Mouse (Mus musculus): ENCODE data around the gene Mesd. TPM values are rescaled to one million over a fixed set of nuclear protein-coding genes. Genes with fewer than 3 reads are reported as not detected.

Mesd gene
- total RNA-seq, 2 experiments from 2014 or later = 48.7 to 53.7 TPM

DNA sequence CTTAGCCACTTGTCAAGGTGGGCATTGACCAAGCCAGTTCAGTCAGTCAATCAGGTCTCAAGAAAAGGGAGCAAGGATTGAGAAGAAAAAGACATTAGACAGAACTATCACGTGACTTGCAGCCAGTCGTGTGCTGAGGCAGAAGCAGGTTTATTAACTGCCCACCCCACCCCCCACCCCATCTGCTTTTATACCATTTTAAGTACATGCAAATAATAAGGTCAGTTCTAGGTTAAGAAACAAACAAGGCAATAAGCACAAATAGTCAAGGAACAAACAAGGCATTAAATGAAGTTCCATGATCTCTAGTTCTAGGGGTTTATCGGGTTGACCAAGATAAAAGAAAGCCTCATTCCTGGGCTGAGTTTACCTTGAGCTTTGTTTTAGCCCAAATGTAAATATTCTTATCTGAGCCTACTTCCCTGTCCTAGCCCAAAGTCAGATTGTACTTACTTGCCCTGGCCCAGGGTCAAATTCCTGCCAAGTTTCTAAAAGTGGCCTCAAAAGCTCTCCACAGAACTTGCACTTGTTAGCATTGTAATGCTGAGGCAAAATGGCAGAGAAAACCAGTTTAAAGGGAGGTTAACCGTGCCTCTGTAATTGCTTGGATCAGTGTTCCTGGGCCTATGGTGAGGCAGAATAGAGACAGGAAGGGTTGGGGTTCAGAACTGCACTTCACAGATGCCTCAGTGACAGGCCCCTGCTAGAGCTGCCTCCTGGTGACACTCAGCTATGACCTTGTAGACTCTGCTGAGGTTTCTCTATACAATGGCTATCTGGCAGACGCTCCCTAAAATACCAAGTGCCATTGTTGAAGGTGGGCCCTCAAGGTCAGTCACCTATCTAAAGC is 18.3 kb downstream of the Mesd start:
- intact Hi-C loops (cut with DNase I) = no loop called here
- DNase-seq = no peak

- DNase-seq = no peak
- intact Hi-C loops (cut with DNase I) = no loop called here
Measured at GRCm38 (mm10) chr7:83904831-83905230, 20.6 kb downstream of the Mesd start.

DNA sequence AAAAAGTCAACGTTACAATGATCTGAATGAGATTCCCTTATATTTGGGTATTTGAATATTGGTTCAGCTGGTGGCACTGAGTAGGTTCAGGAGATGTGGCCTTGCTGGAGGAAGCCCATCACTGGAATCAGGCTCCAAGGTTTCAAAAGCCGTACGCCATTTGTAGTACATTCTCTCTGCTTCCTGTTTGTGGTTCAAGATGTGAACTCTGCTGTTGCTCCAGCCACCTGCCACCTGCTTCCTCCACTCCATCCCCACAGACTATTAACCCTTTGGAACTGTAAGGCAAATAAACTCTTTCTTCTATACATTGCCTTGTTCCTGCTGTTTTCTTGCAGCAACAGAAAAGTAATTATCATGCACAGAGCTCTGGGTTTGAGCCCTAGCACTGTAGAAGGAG is 27.6 kb downstream of the Mesd start:
- intact Hi-C loops (cut with DNase I) = no loop called here
- DNase-seq = no peak

DNA sequence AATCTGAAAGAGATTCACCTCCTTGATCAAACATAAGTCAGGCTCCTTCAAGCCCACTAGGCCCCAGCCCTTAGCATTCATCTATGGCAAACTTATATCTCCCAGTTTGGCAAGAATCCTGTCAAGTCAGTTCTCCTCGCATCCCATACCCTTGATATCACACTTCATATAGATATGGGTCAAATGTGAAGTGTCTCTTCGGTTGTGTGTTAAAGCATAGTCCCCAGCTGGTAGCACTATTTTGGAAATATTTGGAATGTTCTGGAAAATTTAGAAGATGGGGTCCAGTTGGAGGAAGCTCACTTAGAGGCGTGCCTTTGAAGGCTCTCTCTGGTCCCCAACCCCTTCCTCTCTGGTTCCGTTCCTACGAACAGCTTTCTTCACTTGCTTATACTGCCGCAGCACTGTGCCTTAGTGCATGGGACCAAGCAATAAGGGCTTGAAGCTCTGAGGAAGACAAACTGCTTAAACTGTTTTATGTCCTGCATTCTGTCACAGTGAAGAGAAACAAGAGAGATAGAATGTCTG is 29.2 kb downstream of the Mesd start:
- intact Hi-C loops (cut with DNase I) = no loop called here
- no peak for DNase-seq

- intact Hi-C loops (cut with DNase I) = loop anchor here (1.0 kb wide), 3 partner anchors 172 to 442 kb away; partner anchors contain the start of gene Cemip
- DNase-seq = no peak
Measured at GRCm38 (mm10) chr7:83913995-83914394, 29.7 kb downstream of the Mesd start.

DNA sequence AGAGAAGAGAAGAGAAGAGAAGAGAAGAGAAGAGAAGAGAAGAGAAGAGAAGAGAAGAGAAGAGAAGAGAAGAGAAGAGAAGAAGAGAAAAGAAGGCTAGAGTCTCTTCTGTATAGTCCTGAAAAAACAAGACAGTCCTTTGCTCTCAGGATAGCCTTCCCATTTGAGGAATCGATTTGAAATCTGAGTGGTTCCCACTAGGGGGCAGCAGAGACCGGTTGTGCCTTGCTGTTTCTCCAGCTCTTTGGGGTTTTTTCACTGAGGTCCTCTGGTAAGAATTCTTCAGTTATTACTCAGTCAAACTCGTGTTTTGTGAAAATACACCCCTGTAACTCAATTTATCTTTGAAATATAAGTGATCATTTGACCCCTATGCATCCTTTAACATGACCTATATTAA is 30.3 kb downstream of the Mesd start:
- peak; percentile 86 to 93 for DNase-seq
- intact Hi-C loops (cut with DNase I) = loop anchor here (1.0 kb wide), 3 partner anchors 172 to 442 kb away; partner anchors contain the start of gene Cemip

GRCm38 (mm10) chr7:83920241-83920640 is 36.0 kb downstream of the Mesd start:
- intact Hi-C loops (cut with DNase I) = no loop called here
- DNase-seq = no peak

GRCm38 (mm10) chr7:83921637-83922036 is 37.4 kb downstream of the Mesd start:
- DNase-seq = no peak
- intact Hi-C loops (cut with DNase I) = no loop called here

- intact Hi-C loops (cut with DNase I) = loop anchor here (5.0 kb wide), 1 partner anchor 88 kb away; no protein-coding TSS in a partner anchor
- no peak for DNase-seq
Measured at GRCm38 (mm10) chr7:83939017-83939721, 54.9 kb downstream of the Mesd start.

- no peak for DNase-seq
- intact Hi-C loops (cut with DNase I) = no loop called here
Measured at GRCm38 (mm10) chr7:83940136-83940535, 55.9 kb downstream of the Mesd start.

DNA sequence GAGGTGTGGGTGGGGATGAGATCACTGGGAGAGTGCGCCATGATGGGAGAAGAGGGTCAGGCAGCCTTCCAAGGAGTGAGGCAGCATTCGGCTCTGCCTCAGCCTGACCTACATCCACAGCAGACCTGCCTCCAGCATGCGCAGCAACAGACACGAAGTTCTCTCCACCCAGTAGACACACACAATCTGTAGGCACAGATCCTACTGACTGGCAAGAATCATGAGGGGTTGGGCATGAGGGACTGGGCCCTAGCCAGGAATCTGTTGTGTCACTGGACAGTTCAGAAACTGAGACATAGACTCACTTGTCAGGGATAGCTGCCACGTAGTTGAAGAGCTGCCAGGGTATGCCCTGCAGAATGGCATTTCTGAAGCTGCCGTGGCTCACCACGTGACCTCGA is 57.4 kb downstream of the Mesd start:
- DNase-seq = peak; percentile 34 to 45
- intact Hi-C loops (cut with DNase I) = no loop called here

DNA sequence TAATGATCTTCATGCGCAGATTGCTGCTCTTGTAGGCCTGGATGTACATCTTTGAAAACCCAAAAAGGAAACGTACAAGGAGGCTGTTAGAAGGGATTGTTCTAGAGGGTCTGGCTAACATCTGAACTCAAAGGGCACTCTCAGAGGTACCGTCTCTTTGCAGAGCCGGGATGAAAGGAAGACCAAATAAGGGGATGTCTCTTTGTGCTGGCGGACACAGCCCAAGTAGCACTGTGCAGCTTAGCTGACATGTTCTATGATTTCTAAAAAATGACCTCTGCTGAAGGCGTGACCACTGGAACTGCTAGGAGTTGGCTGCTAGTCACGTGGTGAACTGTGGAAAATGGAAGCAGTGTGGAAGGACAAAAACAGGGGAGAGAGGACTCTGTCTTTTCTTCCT is 64.5 kb downstream of the Mesd start:
- intact Hi-C loops (cut with DNase I) = no loop called here
- DNase-seq = no peak

DNA sequence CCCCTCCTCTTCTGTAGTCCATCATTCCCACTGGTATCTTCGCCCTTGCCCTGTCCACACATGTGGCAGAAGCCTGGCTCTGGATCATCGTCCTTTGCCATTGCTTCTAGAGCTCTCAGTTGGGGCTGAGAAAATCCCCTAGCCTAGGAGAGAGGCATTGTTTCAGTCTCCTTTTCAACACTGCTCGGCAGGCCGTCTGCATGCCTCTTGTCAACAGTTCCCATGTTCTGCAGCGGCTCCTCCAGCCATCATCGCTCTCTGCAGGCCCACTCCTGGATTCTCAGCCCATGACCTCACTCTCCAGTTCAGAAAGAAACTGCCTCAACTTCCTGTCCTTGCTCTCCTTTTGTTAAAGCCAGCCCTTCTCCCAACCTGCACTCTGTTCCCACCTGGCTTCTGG is 65.4 kb downstream of the Mesd start:
- intact Hi-C loops (cut with DNase I) = no loop called here
- no peak for DNase-seq

Other genes with a start within 250 kb of the Mesd start
- 10 to 100 TPM in 1 of 2 experiments, 1 to 10 TPM in 1; 8.1 to 11.1 TPM for gene Il16, start 138.7 kb upstream of the Mesd start, total RNA-seq (2021)
- not detected for gene Cfap161, start 89.6 kb upstream of the Mesd start, total RNA-seq (2021)
- gene Tlnrd1, start 161 bp upstream of the Mesd start, total RNA-seq (2021) = 10 to 100 TPM; 21.7 to 23.3 TPM
- 1 to 10 TPM; 1.5 TPM for gene Cemip, start 202.0 kb downstream of the Mesd start, total RNA-seq (2021)

Measured in heart, postnatal 10 days (tissue).